Mouse (Mus musculus) ES-E14 (cell line): Measurements from ENCODE around the gene Gucy1b2.

Source experiments
- CHD2 ChIP-seq: IDR thresholded peaks from 2 replicates; pipeline ENCODE4 v1.6.1; 2014; ENCODE audit warnings: mild to moderate bottlenecking, low read depth, low read length, inconsistent platforms
- HCFC1 ChIP-seq: IDR thresholded peaks from 2 replicates; pipeline ENCODE4 v1.6.1; 2012; ENCODE audit warnings: low read length, inconsistent platforms, borderline replicate concordance; ENCODE audit not compliant: insufficient read depth
- ZC3H11A ChIP-seq: IDR thresholded peaks from 2 replicates; pipeline ENCODE4 v1.6.1; 2012; ENCODE audit warnings: low read depth, mild to moderate bottlenecking, inconsistent platforms, low read length, borderline replicate concordance

DNA sequence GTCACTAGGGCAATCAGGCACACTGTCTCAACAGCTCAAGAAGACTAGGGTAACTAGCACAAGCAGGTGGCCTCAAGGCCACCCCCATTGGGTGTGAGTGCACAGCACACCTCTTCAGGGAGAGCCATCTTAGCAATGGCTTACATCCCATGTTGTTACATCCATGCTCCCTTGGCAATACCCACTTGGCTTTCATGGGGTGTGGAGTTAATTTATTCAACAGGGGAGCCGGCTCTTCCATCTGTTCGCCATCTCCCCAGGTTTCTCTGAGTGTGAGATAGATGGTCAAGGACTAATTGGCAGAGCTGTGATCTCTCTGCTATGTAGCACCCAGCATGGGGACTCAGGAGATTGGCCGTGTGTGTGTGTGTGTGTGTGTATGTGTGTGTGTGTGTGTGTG, 73.0 kb downstream of the Gucy1b2 start:
- TF ChIP-seq CHD2 (no peak), HCFC1 (no peak), ZC3H11A (no peak)
